35 mouse cellular contexts compared by ENCODE assay signal in genomic region chr3:70321161-70321657, GRCm38 (mm10).
"Had no signal": no experiment of that assay in that cellular context is flagged by ENCODE, and none has a peak within 500 bp of the region (broad histone marks: within the 10 kb centered on the region; RNA-seq: fewer than 3 reads in every experiment).

No protein-coding gene starts in this region.

- H3K36me3 ChIP-seq: heart, embryonic 10.5 days; heart, embryonic 12.5 days; heart, embryonic 13.5 days; heart, embryonic 15.5 days; hindbrain, embryonic 10.5 days; hindbrain, embryonic 12.5 days; hindbrain, embryonic 13.5 days; hindbrain, embryonic 15.5 days; intestine, embryonic 15.5 days; kidney, embryonic 15.5 days had no signal

- H3K4me1 ChIP-seq: heart, embryonic 10.5 days; heart, embryonic 12.5 days; heart, embryonic 13.5 days; heart, embryonic 15.5 days; hindbrain, embryonic 10.5 days; hindbrain, embryonic 12.5 days; hindbrain, embryonic 13.5 days; hindbrain, embryonic 15.5 days; intestine, embryonic 15.5 days; kidney, embryonic 15.5 days had no signal

- H3K27me3 ChIP-seq: heart, embryonic 12.5 days; heart, embryonic 13.5 days; heart, embryonic 15.5 days; hindbrain, embryonic 12.5 days; hindbrain, embryonic 13.5 days; hindbrain, embryonic 15.5 days; intestine, embryonic 15.5 days; kidney, embryonic 15.5 days had no signal

- H3K4me2 ChIP-seq: heart, embryonic 11.5 days; heart, embryonic 12.5 days; heart, embryonic 13.5 days; heart, embryonic 15.5 days; hindbrain, embryonic 12.5 days; hindbrain, embryonic 13.5 days; hindbrain, embryonic 14.5 days; hindbrain, embryonic 15.5 days; intestine, embryonic 15.5 days; kidney, embryonic 15.5 days had no signal

- H3K9ac ChIP-seq: heart, embryonic 12.5 days; heart, embryonic 13.5 days; heart, embryonic 15.5 days; hindbrain, embryonic 12.5 days; hindbrain, embryonic 13.5 days; hindbrain, embryonic 14.5 days; hindbrain, embryonic 15.5 days; intestine, embryonic 15.5 days; kidney, embryonic 15.5 days had no signal

- H3K9me3 ChIP-seq: heart, embryonic 10.5 days; heart, embryonic 12.5 days; heart, embryonic 13.5 days; heart, embryonic 15.5 days; hindbrain, embryonic 10.5 days; hindbrain, embryonic 12.5 days; hindbrain, embryonic 13.5 days; hindbrain, embryonic 15.5 days; intestine, embryonic 15.5 days; kidney, embryonic 15.5 days had no signal

- H3K27ac ChIP-seq: heart, embryonic 10.5 days; heart, embryonic 13.5 days; heart, embryonic 15.5 days; hindbrain, embryonic 10.5 days; hindbrain, embryonic 12.5 days; hindbrain, embryonic 13.5 days; hindbrain, embryonic 14.5 days; hindbrain, embryonic 15.5 days; hindbrain, postnatal 0 days; intestine, embryonic 15.5 days; kidney, embryonic 15.5 days; kidney, postnatal 0 days; layer of hippocampus, adult 2 months had no signal

- DNase-seq: heart, postnatal 10 days; heart, postnatal 14 days; heart, postnatal 36 days; heart, postnatal 4 days; kidney, adult 11 months; kidney, adult 18-20 months; kidney, adult 2 months; kidney, adult 8-10 months; kidney, adult 9 months; kidney, postnatal 10 days; kidney, postnatal 14 days; kidney, postnatal 25 days; kidney, postnatal 36 days; kidney, postnatal 4 days; layer of hippocampus, adult 9-11 months; layer of hippocampus, postnatal 36 days had no signal

- H3K4me3 ChIP-seq: heart, embryonic 10.5 days; heart, embryonic 12.5 days; heart, embryonic 13.5 days; heart, embryonic 15.5 days; hindbrain, embryonic 10.5 days; hindbrain, embryonic 12.5 days; hindbrain, embryonic 13.5 days; hindbrain, embryonic 15.5 days; intestine, embryonic 15.5 days; kidney, embryonic 15.5 days; layer of hippocampus, adult 2 months had no signal

- ATAC-seq: hindbrain, embryonic 16.5 days; hindbrain, postnatal 0 days; inflammation-experienced regulatory T-cells, adult 6 months; intestine, embryonic 15.5 days; intestine, embryonic 16.5 days; intestine, postnatal 0 days had no signal
